Mouse (Mus musculus) liver, embryonic 18 days (tissue): ENCODE results near the gene Gm10037. TPM values are rescaled to one million over a fixed set of nuclear protein-coding genes. Genes with fewer than 3 reads are reported as not detected.

ENCODE experiments used
- polyA plus RNA-seq: library from polyadenylated mRNA; depleted of rRNA; stranded (reverse); fragments of >200 nt; gene quantifications from 2 replicates; pipeline ENCODE4 v1.2.3, GENCODE M21; 2012; rRNA removed

Gene Gm10037
- polyA plus RNA-seq: 0.38 and 0.40 TPM in 2 replicates

DNA sequence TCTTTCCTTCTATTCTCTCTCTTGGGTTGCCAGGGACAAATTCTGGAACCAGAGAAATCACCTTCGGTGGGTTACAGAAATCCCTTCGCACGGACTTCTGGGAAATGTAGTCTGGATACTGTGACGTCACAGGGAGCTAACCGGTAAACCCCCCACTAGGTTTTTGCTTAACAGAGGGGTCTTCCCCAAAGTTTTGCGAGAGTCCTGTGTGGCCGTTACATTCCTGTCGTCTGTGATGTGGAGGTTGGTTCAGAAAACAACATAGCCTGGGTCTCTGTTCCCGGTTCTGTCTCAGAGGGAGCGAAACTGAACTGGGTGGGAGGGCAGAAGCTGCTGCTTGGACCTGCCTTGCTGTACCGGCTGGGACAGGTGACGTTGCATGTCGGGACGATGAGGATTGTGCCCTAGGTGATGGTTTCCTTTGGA is at the start of gene Gm10037:
Gene Gm10037 (plus strand): TSS at position 196 of the 426 bp plus-strand sequence.

DNA sequence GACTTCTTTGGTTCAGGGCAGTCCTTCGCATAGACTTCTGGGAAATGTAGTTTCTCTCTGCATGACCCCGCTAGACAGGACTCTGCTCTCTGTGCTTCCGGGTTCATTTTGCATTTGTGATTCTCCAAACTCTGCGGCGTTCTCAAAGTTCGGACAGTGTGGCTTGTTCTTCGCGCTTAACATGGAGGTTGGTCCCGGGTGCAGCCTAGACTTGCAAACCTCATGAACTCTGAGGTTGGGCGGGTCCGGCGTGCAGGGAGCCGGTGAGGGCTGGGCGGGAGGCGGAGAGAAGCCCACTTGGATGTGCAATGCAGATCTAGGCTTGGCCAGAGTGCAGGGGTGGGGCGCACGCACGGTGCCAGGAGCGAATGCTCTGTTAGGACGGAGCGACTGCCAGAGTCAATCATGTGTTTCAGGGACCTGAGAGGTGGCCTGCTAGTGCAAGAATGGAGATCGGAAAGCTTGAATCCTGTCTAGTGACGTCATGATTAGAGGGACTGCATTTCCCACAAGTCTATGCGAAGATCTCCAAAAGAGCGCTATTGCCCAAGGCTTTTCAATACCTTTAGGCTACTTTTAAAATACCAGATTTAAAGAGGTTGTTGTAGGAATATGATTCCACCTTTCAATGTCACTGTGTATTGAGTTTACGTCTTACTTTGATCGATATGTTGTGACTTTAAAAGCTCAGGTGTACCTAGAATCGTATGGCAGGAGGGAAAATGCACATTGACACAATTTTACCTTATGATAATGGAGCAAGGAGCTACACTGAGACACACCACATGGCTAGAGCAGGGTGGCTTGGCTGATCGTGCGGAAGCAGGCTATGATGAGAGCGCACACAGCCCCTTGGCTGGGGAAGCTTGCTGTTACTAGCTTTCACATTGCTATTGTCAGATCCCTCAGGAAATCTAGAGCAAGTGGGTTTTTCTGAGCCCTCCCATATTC is 16.9 kb upstream of the Gm10037 start, which contains the start of gene Zfp273:
Gene Zfp273 (plus strand): TSS at position 31 of the 951 bp plus-strand sequence.

DNA sequence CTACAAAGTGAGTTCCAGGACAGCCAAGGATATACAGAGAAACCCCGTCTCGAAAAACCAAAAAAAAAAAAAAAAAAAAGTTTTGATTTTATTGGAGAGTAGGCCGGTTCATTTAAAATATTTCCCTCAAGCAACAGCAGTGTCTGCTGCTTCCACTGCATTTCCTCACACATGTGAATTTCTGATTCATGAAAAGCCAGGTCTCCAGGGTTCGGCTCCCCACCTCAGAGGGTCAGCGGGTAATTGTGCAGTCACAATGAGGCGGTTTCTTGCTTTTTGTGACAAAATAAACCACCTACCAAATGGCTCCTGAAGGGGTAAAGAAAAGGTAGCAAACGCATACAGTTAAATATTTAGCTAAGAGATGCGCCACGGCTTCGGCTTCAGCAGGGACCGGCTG is 32.1 kb downstream of the Gm10037 start, which contains the start of gene BC048507:
Gene BC048507 (plus strand): TSS at position 301 of the 400 bp plus-strand sequence.

Other genes with a start within 250 kb of the Gm10037 start
- gene Zfp729b, start 221.4 kb upstream of the Gm10037 start, polyA plus RNA-seq: 0.84 TPM in 2 replicates
- gene Gm49345, start 193.3 kb upstream of the Gm10037 start, polyA plus RNA-seq: not detected in 2 replicates
- 0.81 and 0.91 TPM in 2 replicates for gene Zfp729a, start 193.3 kb upstream of the Gm10037 start, polyA plus RNA-seq
- gene Zfp738, start 144.0 kb upstream of the Gm10037 start, polyA plus RNA-seq: 2.1 and 2.3 TPM in 2 replicates
- gene Zfp65, start 101.9 kb upstream of the Gm10037 start, polyA plus RNA-seq: 1.2 and 1.4 TPM in 2 replicates
- 0.68 and 0.71 TPM in 2 replicates for gene Zfp85, start 75.9 kb upstream of the Gm10037 start, polyA plus RNA-seq
- gene Zfp493, start 51.4 kb upstream of the Gm10037 start, polyA plus RNA-seq: 0.37 and 0.38 TPM in 2 replicates
- gene Zfp273, start 17.4 kb upstream of the Gm10037 start, polyA plus RNA-seq: 0.48 and 0.59 TPM in 2 replicates
- not detected in 2 replicates for gene BC048507, start 32.2 kb downstream of the Gm10037 start, polyA plus RNA-seq